8 mouse cellular contexts compared by ENCODE assay signal in genomic region chrX:99136431-99136966, GRCm38 (mm10). TPM values are rescaled to one million over a fixed set of nuclear protein-coding genes. Genes with fewer than 3 reads are reported as not detected.
DNase-seq lines count a peak whose midpoint lies in the region; ATAC-seq and TF ChIP-seq lines count a peak whose summit lies in the region.

No protein-coding gene starts in this region.

- no peaks in the 10 kb centered on the region for H3K36me3 ChIP-seq in heart, embryonic 10.5 days
- H3K36me3 ChIP-seq in ES-E14 (ENCODE audit: control insufficient read depth, insufficient read depth, low read length, poor library complexity, severe bottlenecking): no peaks in the 10 kb centered on the region
- no peaks in the 10 kb centered on the region for H3K36me3 ChIP-seq in heart, postnatal 0 days (replicated peaks; ENCODE audit: control insufficient read depth, insufficient read depth, low read length)
- H3K36me3 ChIP-seq in limb, embryonic 11.5 days (ENCODE audit: control insufficient read depth, insufficient read depth, low read length): no peaks in the 10 kb centered on the region
- no peaks in the 10 kb centered on the region for H3K36me3 ChIP-seq in midbrain, embryonic 16.5 days (ENCODE audit: control insufficient read depth, insufficient read depth, low read length)

- in situ Hi-C loops in ES-E14 (cut with MboI; ENCODE audit: low sequenced_read_pairs in 2 of 2, unreplicated experiment in 2 of 2): loop anchor here (5.0 to 25.0 kb wide), 4 partner anchors 388 to 526 kb away; no protein-coding TSS in a partner anchor

- peak overlapping the region; percentile 27 for H3K9ac ChIP-seq in ES-E14 (ENCODE audit: insufficient read depth, low read depth, low read length, poor library complexity, severe bottlenecking)
- H3K9ac ChIP-seq in heart, postnatal 0 days (replicated peaks; ENCODE audit: low read depth, low read length): peak overlapping the region; percentile 79
- peak overlapping the region; percentile 91 for H3K9ac ChIP-seq in limb, embryonic 11.5 days (ENCODE audit: low read length)
- H3K9ac ChIP-seq in midbrain, embryonic 16.5 days (ENCODE audit: low read depth, low read length): peak overlapping the region; percentile 77

- H3K4me3 ChIP-seq in heart, embryonic 10.5 days: peak overlapping the region; percentile 71
- peak overlapping the region; percentile 53 to 73 for H3K4me3 ChIP-seq in ES-E14 (ENCODE audit: insufficient read depth in 1 of 2, low read depth in 1 of 2, low read length in 2 of 2, poor library complexity in 1 of 2, severe bottlenecking in 1 of 2)
- peak overlapping the region; percentile 69 for H3K4me3 ChIP-seq in heart, postnatal 0 days (ENCODE audit: low read depth, low read length)
- peak overlapping the region; percentile 73 for H3K4me3 ChIP-seq in limb, embryonic 11.5 days (ENCODE audit: low read depth, low read length)
- peak overlapping the region; percentile 59 for H3K4me3 ChIP-seq in midbrain, embryonic 16.5 days (ENCODE audit: low read depth, low read length)

- no peak for TF ChIP-seq CTCF in heart, postnatal 0 days (IDR thresholded peaks at IDR 0.05; ENCODE audit: low read depth)

- H3K4me1 ChIP-seq in heart, embryonic 10.5 days: peaks cover 31% of the 10 kb centered on the region
- H3K4me1 ChIP-seq in ES-E14 (ENCODE audit: control insufficient read depth in 2 of 2, insufficient read depth in 2 of 2, low read length in 2 of 2, poor library complexity in 1 of 2): no peaks in the 10 kb centered on the region; a peak in 1 of 4 replicates
- peaks cover 9% of the 10 kb centered on the region; the same call in 1 of the 2 replicates for H3K4me1 ChIP-seq in heart, postnatal 0 days (ENCODE audit: control insufficient read depth, insufficient read depth)
- peaks cover 12% of the 10 kb centered on the region for H3K4me1 ChIP-seq in limb, embryonic 11.5 days (ENCODE audit: control insufficient read depth, insufficient read depth, low read length)
- peaks cover 18% of the 10 kb centered on the region for H3K4me1 ChIP-seq in midbrain, embryonic 16.5 days (ENCODE audit: control insufficient read depth, insufficient read depth, low read length)

- H3K27ac ChIP-seq in heart, embryonic 10.5 days: peak overlapping the region; percentile 90
- H3K27ac ChIP-seq in ES-E14 (ENCODE audit: insufficient read depth, low read depth, low read length, poor library complexity, severe bottlenecking): no peak overlapping the region
- peak overlapping the region; percentile 86 for H3K27ac ChIP-seq in heart, postnatal 0 days (ENCODE audit: low read depth)
- peak overlapping the region; percentile 23 for H3K27ac ChIP-seq in limb, embryonic 11.5 days (replicated peaks; ENCODE audit: low read depth, low read length)
- peak overlapping the region; percentile 73 for H3K27ac ChIP-seq in midbrain, embryonic 16.5 days (ENCODE audit: low read length)

- DNase-seq in heart, embryonic 10.5 days (ENCODE audit: low spot score): no peak
- DNase-seq in heart, adult 9 months (ENCODE audit: low spot score in 2 of 2): no peak
- DNase-seq in ES-E14 (ENCODE audit: low read depth, low spot score): no peak
- DNase-seq in embryo, embryonic 11 days: peak; percentile 52
- no peak for DNase-seq in heart, postnatal 0 days (ENCODE audit: low spot score)
- peak; percentile 38 for DNase-seq in limb, embryonic 11.5 days (ENCODE audit: low spot score)
- DNase-seq in urinary bladder, postnatal 25 days (ENCODE audit: low spot score): no peak

- TF ChIP-seq EP300 in heart, postnatal 0 days (IDR thresholded peaks at IDR 0.05; ENCODE audit: low read depth): no peak

- WGBS in heart, embryonic 10.5 days: 23% methylated on average over 53 of the region's 53 CpGs
- 20% methylated on average over 49 of the region's 53 CpGs for WGBS in heart, postnatal 0 days
- WGBS in limb, embryonic 11.5 days: 19% methylated on average over 48 of the region's 53 CpGs
- 25% methylated on average over 31 of the region's 53 CpGs for WGBS in midbrain, embryonic 16.5 days

- peaks cover 86% of the 10 kb centered on the region for H3K27me3 ChIP-seq in heart, embryonic 10.5 days (ENCODE audit: insufficient read depth, poor library complexity, severe bottlenecking)
- H3K27me3 ChIP-seq in heart, postnatal 0 days (ENCODE audit: control insufficient read depth, insufficient read depth, low read length): no peaks in the 10 kb centered on the region; the same call in 1 of the 2 replicates
- peaks cover 6% of the 10 kb centered on the region; the same call in 1 of the 2 replicates for H3K27me3 ChIP-seq in limb, embryonic 11.5 days (ENCODE audit: control insufficient read depth, insufficient read depth, low read length)
- 0 out of 2 replicates have a peak, but pooled peaks cover 5% of the 10 kb centered on the region for H3K27me3 ChIP-seq in midbrain, embryonic 16.5 days (ENCODE audit: control insufficient read depth, insufficient read depth, low read depth, low read length)

- H3K4me2 ChIP-seq in heart, postnatal 0 days (ENCODE audit: low read depth, low read length): peak overlapping the region; percentile 69
- H3K4me2 ChIP-seq in limb, embryonic 11.5 days (ENCODE audit: low read depth, severe bottlenecking): peak overlapping the region; percentile 74
- peak overlapping the region; percentile 63 for H3K4me2 ChIP-seq in midbrain, embryonic 16.5 days (ENCODE audit: low read length)

- no peaks in the 10 kb centered on the region for H3K9me3 ChIP-seq in heart, embryonic 10.5 days
- no peaks in the 10 kb centered on the region for H3K9me3 ChIP-seq in ES-E14 (ENCODE audit: control insufficient read depth, insufficient read depth, low read depth, low read length)
- no peaks in the 10 kb centered on the region; the same call in 1 of the 2 replicates for H3K9me3 ChIP-seq in heart, postnatal 0 days (replicated peaks; ENCODE audit: control insufficient read depth, low read length)
- H3K9me3 ChIP-seq in limb, embryonic 11.5 days (ENCODE audit: control insufficient read depth, low read length): no peaks in the 10 kb centered on the region
- H3K9me3 ChIP-seq in midbrain, embryonic 16.5 days (replicated peaks; ENCODE audit: control insufficient read depth, low read length, poor library complexity, severe bottlenecking): no peaks in the 10 kb centered on the region

- ATAC-seq in heart, postnatal 0 days (ENCODE audit: insufficient read depth, low read depth): peak; percentile 16
- ATAC-seq in limb, embryonic 11.5 days (ENCODE audit: insufficient number of reproducible peaks, low FRiP score, low TSS enrichment, low read depth): no peak
- peak; percentile 3 for ATAC-seq in midbrain, embryonic 16.5 days

TF ChIP-seq in ES-E14, 5 proteins besides CTCF, POLR2A, EP300 and RAD21:
- TF ChIP-seq ZC3H11A (IDR thresholded peaks at IDR 0.05; ENCODE audit: borderline replicate concordance, low read depth, low read length) (no peak), ZNF384 (IDR thresholded peaks at IDR 0.05; ENCODE audit: low read depth, low read length) (no peak), CHD2 (IDR thresholded peaks at IDR 0.05; ENCODE audit: low read depth, low read length) (no peak), MAFK (IDR thresholded peaks at IDR 0.05; ENCODE audit: insufficient read depth, low read depth, low read length) (no peak), HCFC1 (IDR thresholded peaks at IDR 0.05; ENCODE audit: borderline replicate concordance, insufficient read depth, low read length) (no peak)

RNA-seq across cellular contexts. Expression of gene Efnb1, which starts 0.6 kb away (rescaled TPM):
- 20.3 and 33.1 TPM in 2 replicates for polyA plus RNA-seq in heart, embryonic 10.5 days (2016; fragmentation: Nextera tagmentation; extraction: Ambion mirVana)
- total RNA-seq in ES-E14 (2012; rRNA removed): 9.6 and 16.1 TPM in 2 replicates
- total RNA-seq in heart, postnatal 0 days (2014; rRNA removed; ENCODE audit: low replicate concordance): 20.6 and 25.2 TPM in 2 replicates
- 12.5 and 12.6 TPM in 2 replicates for polyA plus RNA-seq in heart, postnatal 0 days (2015; fragmentation: Nextera tagmentation; extraction: Ambion mirVana)
- 39.3 and 45.7 TPM in 2 replicates for polyA plus RNA-seq in limb, embryonic 11.5 days (2014; fragmentation: Nextera tagmentation; extraction: Ambion mirVana)
- 15.6 and 19.6 TPM in 2 replicates for polyA plus RNA-seq in midbrain, embryonic 16.5 days (2015; fragmentation: Nextera tagmentation; extraction: Ambion mirVana)

Comparison
In these comparisons a context has a peak if more than half of its experiments do, and no peak if none do; other contexts are left out.
1. DNase-seq: peak in embryo, embryonic 11 days (single experiment) and limb, embryonic 11.5 days (single experiment); none in heart, embryonic 10.5 days (single experiment), heart, adult 9 months (0 of 2), ES-E14 (single experiment), heart, postnatal 0 days (single experiment) and urinary bladder, postnatal 25 days (single experiment).
2. H3K9ac ChIP-seq: peak in every context shown above with its lines; median percentile 91 in limb, embryonic 11.5 days; 79 in heart, postnatal 0 days; 77 in midbrain, embryonic 16.5 days; 27 in ES-E14.
3. Peak in every context shown above with its lines, with median percentiles within 50 percentile points of each other: H3K4me3 ChIP-seq and H3K4me2 ChIP-seq.